Mouse (Mus musculus): ENCODE measurements at regions not wholly inside any gene's neighbourhood (a gene's known extent, or its start where the extent isn't known, plus 50 kb on each side); places are given as distances from the start of the nearest gene placed in this dataset.

DNA sequence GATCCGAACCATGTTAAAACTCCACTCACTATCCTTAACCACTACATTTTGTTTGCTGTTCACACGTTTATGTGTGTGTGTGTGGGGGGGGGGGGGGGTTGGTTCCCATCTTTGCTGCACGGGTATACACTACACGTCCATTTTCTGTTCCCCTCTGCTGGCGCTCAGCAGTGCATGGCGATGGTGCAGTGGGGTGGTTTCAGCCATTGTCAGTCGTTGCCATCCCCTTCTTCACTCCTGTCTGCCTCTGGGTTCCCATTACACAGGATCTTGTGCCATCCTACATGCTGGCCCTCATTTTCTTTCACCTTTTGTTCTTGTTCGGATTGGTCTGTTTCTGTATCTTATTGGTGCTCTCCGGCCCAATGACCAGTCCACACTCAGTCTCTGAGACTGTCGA lies 194.4 kb downstream of the Dcdc2c start:
- Histone ChIP-seq H3K4me3 (ENCODE audit: low read depth, low read length) (no peak overlapping the region), H3K36me3 (replicated peaks) (no peaks in the 10 kb centered on the region), H3K4me1 (ENCODE audit: insufficient read depth, low read depth, low read length) (no peaks in the 10 kb centered on the region), H3K9me3 (replicated peaks) (peaks cover 39% of the 10 kb centered on the region), H3K27me3 (ENCODE audit: insufficient read depth, low read length) (no peaks in the 10 kb centered on the region)
- no peak for ATAC-seq (ENCODE audit: extremely low read depth, insufficient number of reproducible peaks, low FRiP score, poor library complexity, severe bottlenecking)
- no peak for DNase-seq (ENCODE audit: low spot score)
- TF ChIP-seq CTCF (IDR thresholded peaks at IDR 0.05; ENCODE audit: low read depth, low read length) (no peak), GATA2 (IDR thresholded peaks at IDR 0.05; ENCODE audit: borderline replicate concordance, low read depth, low read length) (no peak), POLR2AphosphoS5 (IDR thresholded peaks at IDR 0.05; ENCODE audit: insufficient replicate concordance, low read depth, low read length) (no peak), TAL1 (conservative IDR thresholded peaks at IDR 0.05; ENCODE audit: low read depth, low read length) (no peak), GATA1 (IDR thresholded peaks at IDR 0.05; ENCODE audit: borderline replicate concordance, low read length) (no peak)

DNA sequence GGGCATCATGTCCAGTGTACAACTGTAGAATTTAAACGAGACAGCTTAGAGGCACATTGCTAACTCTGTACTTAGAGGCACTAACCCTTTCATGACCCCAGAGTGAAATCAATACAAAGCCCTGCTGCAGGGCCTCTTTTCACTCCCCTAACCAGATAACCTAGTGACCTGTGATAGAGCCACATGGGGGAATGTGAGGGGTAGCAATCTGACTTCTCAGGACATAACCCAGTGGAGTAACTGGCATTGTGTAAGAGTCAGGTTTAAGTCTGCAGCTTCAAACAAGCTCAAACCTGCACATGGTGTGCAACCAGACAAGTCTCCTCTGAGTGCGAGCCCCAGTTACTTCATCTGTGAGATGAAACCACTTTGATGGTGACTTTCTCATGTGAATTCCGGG lies 199.1 kb downstream of the Dcdc2c start:
- Histone ChIP-seq H3K4me1 (ENCODE audit: insufficient read depth, low read depth, low read length) (no peaks in the 10 kb centered on the region), H3K9me3 (replicated peaks) (peaks cover 42% of the 10 kb centered on the region), H3K4me3 (ENCODE audit: low read depth, low read length) (no peak overlapping the region), H3K27me3 (ENCODE audit: insufficient read depth, low read length) (no peaks in the 10 kb centered on the region), H3K36me3 (replicated peaks) (no peaks in the 10 kb centered on the region)
- no peak for DNase-seq (ENCODE audit: low spot score)
- TF ChIP-seq GATA2 (IDR thresholded peaks at IDR 0.05; ENCODE audit: borderline replicate concordance, low read depth, low read length) (no peak), POLR2AphosphoS5 (IDR thresholded peaks at IDR 0.05; ENCODE audit: insufficient replicate concordance, low read depth, low read length) (no peak), GATA1 (IDR thresholded peaks at IDR 0.05; ENCODE audit: borderline replicate concordance, low read length) (no peak), TAL1 (conservative IDR thresholded peaks at IDR 0.05; ENCODE audit: low read depth, low read length) (no peak), CTCF (IDR thresholded peaks at IDR 0.05; ENCODE audit: low read depth, low read length) (no peak)
- no peak for ATAC-seq (ENCODE audit: extremely low read depth, insufficient number of reproducible peaks, low FRiP score, poor library complexity, severe bottlenecking)

- no peak for ATAC-seq (ENCODE audit: extremely low read depth, insufficient number of reproducible peaks, low FRiP score, poor library complexity, severe bottlenecking)
- TF ChIP-seq CTCF (IDR thresholded peaks at IDR 0.05; ENCODE audit: low read depth, low read length) (no peak), TAL1 (conservative IDR thresholded peaks at IDR 0.05; ENCODE audit: low read depth, low read length) (no peak), GATA1 (IDR thresholded peaks at IDR 0.05; ENCODE audit: borderline replicate concordance, low read length) (no peak), GATA2 (IDR thresholded peaks at IDR 0.05; ENCODE audit: borderline replicate concordance, low read depth, low read length) (no peak), POLR2AphosphoS5 (IDR thresholded peaks at IDR 0.05; ENCODE audit: insufficient replicate concordance, low read depth, low read length) (no peak)
- no peaks in the 10 kb centered on the region for H3K27me3 ChIP-seq (ENCODE audit: insufficient read depth, low read length)
These were observed 199.6 kb downstream of the Dcdc2c start for GRCm38 (mm10) chr12:28352571-28352970.

GRCm38 (mm10) chr12:28342735-28343134 lies 209.5 kb downstream of the Dcdc2c start:
- Histone ChIP-seq H3K4me3 (ENCODE audit: low read depth, low read length) (no peak overlapping the region), H3K4me1 (ENCODE audit: insufficient read depth, low read depth, low read length) (no peaks in the 10 kb centered on the region), H3K9me3 (replicated peaks) (peaks cover 40% of the 10 kb centered on the region), H3K36me3 (replicated peaks) (no peaks in the 10 kb centered on the region), H3K27me3 (ENCODE audit: insufficient read depth, low read length) (no peaks in the 10 kb centered on the region)
- ATAC-seq (ENCODE audit: extremely low read depth, insufficient number of reproducible peaks, low FRiP score, poor library complexity, severe bottlenecking) (no peak), DNase-seq (ENCODE audit: low spot score) (no peak)
- TF ChIP-seq TAL1 (conservative IDR thresholded peaks at IDR 0.05; ENCODE audit: low read depth, low read length), result no peak
- TF ChIP-seq POLR2AphosphoS5 (IDR thresholded peaks at IDR 0.05; ENCODE audit: insufficient replicate concordance, low read depth, low read length), result no peak
- no peak for TF ChIP-seq GATA2 (IDR thresholded peaks at IDR 0.05; ENCODE audit: borderline replicate concordance, low read depth, low read length)
- no peak for TF ChIP-seq CTCF (IDR thresholded peaks at IDR 0.05; ENCODE audit: low read depth, low read length)
- TF ChIP-seq GATA1 (IDR thresholded peaks at IDR 0.05; ENCODE audit: borderline replicate concordance, low read length), result no peak

More at GRCm38 (mm10) chr12:28352571-28352970, 199.6 kb downstream of the Dcdc2c start:
- no peaks in the 10 kb centered on the region for H3K36me3 ChIP-seq (replicated peaks)
- peaks cover 40% of the 10 kb centered on the region for H3K9me3 ChIP-seq (replicated peaks)
- no peak for DNase-seq (ENCODE audit: low spot score)
- no peak overlapping the region for H3K4me3 ChIP-seq (ENCODE audit: low read depth, low read length)
- no peaks in the 10 kb centered on the region for H3K4me1 ChIP-seq (ENCODE audit: insufficient read depth, low read depth, low read length)

GRCm38 (mm10) chr12:28332591-28332990 lies 219.6 kb downstream of the Dcdc2c start:
- DNase-seq (ENCODE audit: low spot score) (no peak), ATAC-seq (ENCODE audit: extremely low read depth, insufficient number of reproducible peaks, low FRiP score, poor library complexity, severe bottlenecking) (no peak)
- Histone ChIP-seq H3K4me1 (ENCODE audit: insufficient read depth, low read depth, low read length) (no peaks in the 10 kb centered on the region), H3K9me3 (replicated peaks) (peaks cover 35% of the 10 kb centered on the region), H3K4me3 (ENCODE audit: low read depth, low read length) (no peak overlapping the region), H3K36me3 (replicated peaks) (no peaks in the 10 kb centered on the region), H3K27me3 (ENCODE audit: insufficient read depth, low read length) (no peaks in the 10 kb centered on the region)
- TF ChIP-seq CTCF (IDR thresholded peaks at IDR 0.05; ENCODE audit: low read depth, low read length), result no peak
- no peak for TF ChIP-seq GATA2 (IDR thresholded peaks at IDR 0.05; ENCODE audit: borderline replicate concordance, low read depth, low read length)
- TF ChIP-seq TAL1 (conservative IDR thresholded peaks at IDR 0.05; ENCODE audit: low read depth, low read length), result no peak
- TF ChIP-seq POLR2AphosphoS5 (IDR thresholded peaks at IDR 0.05; ENCODE audit: insufficient replicate concordance, low read depth, low read length), result no peak
- no peak for TF ChIP-seq GATA1 (IDR thresholded peaks at IDR 0.05; ENCODE audit: borderline replicate concordance, low read length)

GRCm38 (mm10) chr12:28331843-28332242 lies 220.4 kb downstream of the Dcdc2c start:
- Histone ChIP-seq H3K36me3 (replicated peaks) (no peaks in the 10 kb centered on the region), H3K4me3 (ENCODE audit: low read depth, low read length) (no peak overlapping the region), H3K4me1 (ENCODE audit: insufficient read depth, low read depth, low read length) (no peaks in the 10 kb centered on the region), H3K27me3 (ENCODE audit: insufficient read depth, low read length) (no peaks in the 10 kb centered on the region), H3K9me3 (replicated peaks) (peaks cover 36% of the 10 kb centered on the region)
- no peak for TF ChIP-seq TAL1 (conservative IDR thresholded peaks at IDR 0.05; ENCODE audit: low read depth, low read length)
- TF ChIP-seq CTCF (IDR thresholded peaks at IDR 0.05; ENCODE audit: low read depth, low read length), result no peak
- no peak for TF ChIP-seq GATA1 (IDR thresholded peaks at IDR 0.05; ENCODE audit: borderline replicate concordance, low read length)
- no peak for TF ChIP-seq POLR2AphosphoS5 (IDR thresholded peaks at IDR 0.05; ENCODE audit: insufficient replicate concordance, low read depth, low read length)
- no peak for TF ChIP-seq GATA2 (IDR thresholded peaks at IDR 0.05; ENCODE audit: borderline replicate concordance, low read depth, low read length)
- DNase-seq (ENCODE audit: low spot score) (no peak), ATAC-seq (ENCODE audit: extremely low read depth, insufficient number of reproducible peaks, low FRiP score, poor library complexity, severe bottlenecking) (no peak)

Data from G1E (cell line).